In genomic region chr2:114106383-114106782, GRCm38 (mm10) we compare ENCODE assay signal across 28 mouse cellular contexts. TPM values are rescaled to one million over a fixed set of nuclear protein-coding genes. Genes with fewer than 3 reads are reported as not detected.
DNase-seq lines count a peak whose midpoint lies in the region; ATAC-seq and TF ChIP-seq lines count a peak whose summit lies in the region.
"Had no signal": no experiment of that assay in that cellular context is flagged by ENCODE, and none has a peak within 500 bp of the region (broad histone marks: within the 10 kb centered on the region; RNA-seq: fewer than 3 reads in every experiment).

No protein-coding gene starts in this region.

- 50% methylated on average over 8 of the region's 8 CpGs for WGBS in lung, embryonic 14.5 days
- WGBS in lung, postnatal 0 days: 62% methylated on average over 8 of the region's 8 CpGs
- WGBS in intestine, postnatal 0 days: 64% methylated on average over 8 of the region's 8 CpGs
- WGBS in stomach, postnatal 0 days: 54% methylated on average over 8 of the region's 8 CpGs

- H3K9ac ChIP-seq in lung, embryonic 14.5 days: no peak overlapping the region
- H3K9ac ChIP-seq in lung, postnatal 0 days (replicated peaks; ENCODE audit: low read depth): no peak overlapping the region
- H3K9ac ChIP-seq in intestine, postnatal 0 days (ENCODE audit: low read depth, low read length): no peak overlapping the region
- H3K9ac ChIP-seq in stomach, postnatal 0 days (ENCODE audit: low read length): no peak overlapping the region
- H3K9ac ChIP-seq: embryonic facial prominence, embryonic 13.5 days; forebrain, embryonic 12.5 days; forebrain, embryonic 15.5 days; heart, embryonic 13.5 days; hindbrain, embryonic 12.5 days had no signal

- H3K4me2 ChIP-seq in lung, embryonic 14.5 days: no peak overlapping the region
- H3K4me2 ChIP-seq in lung, postnatal 0 days (replicated peaks; ENCODE audit: low read depth, low read length): no peak overlapping the region
- H3K4me2 ChIP-seq in intestine, postnatal 0 days (replicated peaks; ENCODE audit: low read depth): no peak overlapping the region
- no peak overlapping the region for H3K4me2 ChIP-seq in stomach, postnatal 0 days (replicated peaks; ENCODE audit: low read depth)
- H3K4me2 ChIP-seq: embryonic facial prominence, embryonic 13.5 days; forebrain, embryonic 12.5 days; forebrain, embryonic 15.5 days; heart, embryonic 13.5 days; hindbrain, embryonic 12.5 days had no signal

- H3K27me3 ChIP-seq in lung, embryonic 14.5 days (ENCODE audit: insufficient read depth, low read length): no peaks in the 10 kb centered on the region
- H3K27me3 ChIP-seq in lung, postnatal 0 days (replicated peaks; ENCODE audit: insufficient read depth, low read length): no peaks in the 10 kb centered on the region
- no peaks in the 10 kb centered on the region for H3K27me3 ChIP-seq in intestine, postnatal 0 days (replicated peaks; ENCODE audit: control insufficient read depth, insufficient read depth, low read length)
- no peaks in the 10 kb centered on the region for H3K27me3 ChIP-seq in stomach, postnatal 0 days (ENCODE audit: control insufficient read depth, insufficient read depth, low read length)
- H3K27me3 ChIP-seq: embryonic facial prominence, embryonic 13.5 days; forebrain, embryonic 12.5 days; forebrain, embryonic 15.5 days; heart, embryonic 13.5 days; hindbrain, embryonic 12.5 days had no signal

- TF ChIP-seq EP300 in lung, postnatal 0 days (IDR thresholded peaks at IDR 0.05): no peak
- TF ChIP-seq EP300 in stomach, postnatal 0 days (optimal IDR thresholded peaks at IDR 0.05): no peak

- H3K9me3 ChIP-seq in lung, embryonic 14.5 days (ENCODE audit: low read depth, low read length): no peaks in the 10 kb centered on the region
- H3K9me3 ChIP-seq in lung, postnatal 0 days (ENCODE audit: low read length): no peaks in the 10 kb centered on the region
- H3K9me3 ChIP-seq in intestine, postnatal 0 days (ENCODE audit: control insufficient read depth): no peaks in the 10 kb centered on the region
- H3K9me3 ChIP-seq in stomach, postnatal 0 days (ENCODE audit: control insufficient read depth, low read length): no peaks in the 10 kb centered on the region
- H3K9me3 ChIP-seq: embryonic facial prominence, embryonic 10.5 days; embryonic facial prominence, embryonic 13.5 days; forebrain, embryonic 12.5 days; forebrain, embryonic 15.5 days; heart, embryonic 10.5 days; heart, embryonic 13.5 days; hindbrain, embryonic 12.5 days had no signal

- peak; percentile 63; the same call in 1 of the 2 replicates for ATAC-seq in lung, embryonic 14.5 days (ENCODE audit: insufficient read depth)
- ATAC-seq in lung, postnatal 0 days: peak; percentile 57
- ATAC-seq in intestine, postnatal 0 days: no peak
- ATAC-seq in stomach, postnatal 0 days (ENCODE audit: low FRiP score, low TSS enrichment): no peak
- ATAC-seq: activated CD4-positive, CD25-positive, alpha-beta regulatory T cell, adult 4 months; forebrain, embryonic 15.5 days had no signal

- H3K36me3 ChIP-seq in lung, embryonic 14.5 days (ENCODE audit: insufficient read depth): peaks cover 87% of the 10 kb centered on the region
- peaks cover 28% of the 10 kb centered on the region for H3K36me3 ChIP-seq in lung, postnatal 0 days (ENCODE audit: insufficient read depth, low read length)
- peaks cover 72% of the 10 kb centered on the region for H3K36me3 ChIP-seq in intestine, postnatal 0 days (ENCODE audit: control insufficient read depth, insufficient read depth)
- H3K36me3 ChIP-seq in stomach, postnatal 0 days (ENCODE audit: control insufficient read depth, insufficient read depth, low read length): peaks cover 13% of the 10 kb centered on the region

- peak; percentile 60 for DNase-seq in lung, embryonic 14.5 days
- DNase-seq in lung, adult 18-20 months: no peak
- peak; percentile 31 for DNase-seq in lung, postnatal 0 days (ENCODE audit: low spot score)
- no peak for DNase-seq in lung, postnatal 4 days
- DNase-seq in stomach, postnatal 0 days (ENCODE audit: low spot score): no peak
- no peak for DNase-seq in right cerebral cortex, postnatal 36 days (ENCODE audit: low spot score in 2 of 2)
- DNase-seq in neural tube, embryonic 10.5 days (ENCODE audit: extremely low spot score, low spot score): no peak
- DNase-seq: adrenal gland, adult 8-10 months; adrenal gland, postnatal 25 days; cerebellum, adult 11-12 months; cerebellum, adult 8-10 months; cerebellum, postnatal 10 days; cerebellum, postnatal 36 days; embryo, embryonic 11 days; gastrocnemius, postnatal 10 days; gastrocnemius, postnatal 36 days; heart, adult 2 months; heart, postnatal 14 days had no signal

- no peak for TF ChIP-seq CTCF in lung, embryonic 14.5 days (IDR thresholded peaks at IDR 0.05; ENCODE audit: low read depth)
- no peak for TF ChIP-seq CTCF in lung, postnatal 0 days (IDR thresholded peaks at IDR 0.05)
- 0 out of 2 replicates have a peak, but pooled peaks have one; percentile 5 for TF ChIP-seq CTCF in intestine, postnatal 0 days (IDR thresholded peaks at IDR 0.05; ENCODE audit: low read depth)
- TF ChIP-seq CTCF in stomach, postnatal 0 days (IDR thresholded peaks at IDR 0.05; ENCODE audit: low read depth): peak; percentile 12; the same call in 1 of the 2 replicates

- no peak overlapping the region for H3K4me3 ChIP-seq in lung, embryonic 14.5 days (ENCODE audit: low read depth, low read length)
- H3K4me3 ChIP-seq in lung, postnatal 0 days (ENCODE audit: low read depth, low read length): no peak overlapping the region
- H3K4me3 ChIP-seq in intestine, postnatal 0 days (ENCODE audit: low read depth, low read length): no peak overlapping the region
- H3K4me3 ChIP-seq in stomach, postnatal 0 days (ENCODE audit: low read depth, low read length): no peak overlapping the region
- H3K4me3 ChIP-seq: embryonic facial prominence, embryonic 10.5 days; embryonic facial prominence, embryonic 13.5 days; erythroblast, embryonic 14.5 days; forebrain, embryonic 12.5 days; forebrain, embryonic 15.5 days; heart, adult 2 months; heart, embryonic 10.5 days; heart, embryonic 13.5 days; hindbrain, embryonic 12.5 days had no signal

- H3K4me1 ChIP-seq in lung, embryonic 14.5 days (ENCODE audit: insufficient read depth): no peaks in the 10 kb centered on the region
- H3K4me1 ChIP-seq in lung, postnatal 0 days (ENCODE audit: insufficient read depth, low read depth, low read length): no peaks in the 10 kb centered on the region
- no peaks in the 10 kb centered on the region for H3K4me1 ChIP-seq in intestine, postnatal 0 days (replicated peaks; ENCODE audit: control insufficient read depth, insufficient read depth, low read length)
- H3K4me1 ChIP-seq in stomach, postnatal 0 days (replicated peaks; ENCODE audit: control insufficient read depth, insufficient read depth): no peaks in the 10 kb centered on the region
- H3K4me1 ChIP-seq: embryonic facial prominence, embryonic 10.5 days; embryonic facial prominence, embryonic 13.5 days; forebrain, embryonic 15.5 days; heart, embryonic 10.5 days; heart, embryonic 13.5 days had no signal

- H3K27ac ChIP-seq in lung, embryonic 14.5 days (ENCODE audit: low read depth): no peak overlapping the region
- no peak overlapping the region for H3K27ac ChIP-seq in lung, postnatal 0 days (ENCODE audit: low read length)
- H3K27ac ChIP-seq in intestine, postnatal 0 days (ENCODE audit: low read depth, low read length): no peak overlapping the region
- H3K27ac ChIP-seq in stomach, postnatal 0 days (replicated peaks): peak overlapping the region; percentile 49; the same call in 1 of the 2 replicates
- H3K27ac ChIP-seq: embryonic facial prominence, embryonic 10.5 days; embryonic facial prominence, embryonic 13.5 days; forebrain, embryonic 12.5 days; forebrain, embryonic 15.5 days; heart, adult 2 months; heart, embryonic 10.5 days; heart, embryonic 13.5 days; hindbrain, embryonic 12.5 days had no signal

RNA-seq across cellular contexts. Expression of gene Actc1, which starts 53.0 kb away (rescaled TPM):
- polyA plus RNA-seq in lung, embryonic 14.5 days (2014; fragmentation: Nextera tagmentation; extraction: Ambion mirVana): 106 and 243 TPM in 2 replicates
- 170 and 194 TPM in 2 replicates for polyA plus RNA-seq in lung, postnatal 0 days (2015; fragmentation: Nextera tagmentation; extraction: Ambion mirVana)
- polyA plus RNA-seq in intestine, postnatal 0 days (2015; fragmentation: Nextera tagmentation; extraction: Ambion mirVana): 7.9 and 10.2 TPM in 2 replicates
- 28.4 and 31.0 TPM in 2 replicates for polyA plus RNA-seq in stomach, postnatal 0 days (2015; fragmentation: Nextera tagmentation; extraction: Ambion mirVana)
- polyA plus RNA-seq: activated CD4-positive, CD25-positive, alpha-beta regulatory T cell, adult 4 months; erythroblast, embryonic 14.5 days had no signal

Comparison
In these comparisons a context has a peak if more than half of its experiments do, and no peak if none do; other contexts are left out.
1. DNase-seq: peak in lung, embryonic 14.5 days (single experiment) and lung, postnatal 0 days (single experiment); none in lung, adult 18-20 months (0 of 2), lung, postnatal 4 days (0 of 2), stomach, postnatal 0 days (single experiment), right cerebral cortex, postnatal 36 days (0 of 2) and neural tube, embryonic 10.5 days (single experiment).
2. ATAC-seq: peak in lung, embryonic 14.5 days (single experiment) and lung, postnatal 0 days (single experiment); none in intestine, postnatal 0 days (single experiment) and stomach, postnatal 0 days (single experiment).
3. CTCF ChIP-seq: peak in intestine, postnatal 0 days (single experiment) and stomach, postnatal 0 days (single experiment); none in lung, embryonic 14.5 days (single experiment) and lung, postnatal 0 days (single experiment).